19 mouse cellular contexts compared by ENCODE assay signal in genomic region chr14:121170321-121170720, GRCm38 (mm10).
A peak's percentile ranks its signal among the peaks of the same experiment; 100 is the strongest.
DNase-seq lines count a peak whose midpoint lies in the region; ATAC-seq and TF ChIP-seq lines count a peak whose summit lies in the region.
"Had no signal": no experiment of that assay in that cellular context is flagged by ENCODE, and none has a peak within 500 bp of the region (broad histone marks: within the 10 kb centered on the region; RNA-seq: fewer than 3 reads in every experiment).

No protein-coding gene starts in this region.

- H3K4me1 ChIP-seq in limb, embryonic 11.5 days (ENCODE audit: control insufficient read depth, insufficient read depth, low read length): peaks cover 35% of the 10 kb centered on the region

- H3K4me2 ChIP-seq in limb, embryonic 11.5 days (ENCODE audit: low read depth, severe bottlenecking): no peak overlapping the region
- H3K4me2 ChIP-seq: forebrain, embryonic 13.5 days; midbrain, embryonic 13.5 days had no signal

- DNase-seq in kidney, adult 9 months: peak; percentile 41
- no peak for DNase-seq in kidney, postnatal 10 days
- DNase-seq in Patski (ENCODE audit: low read depth, low spot score): no peak
- DNase-seq in limb, embryonic 11.5 days (ENCODE audit: low spot score): no peak
- DNase-seq in lung, postnatal 36 days: peak; percentile 65
- DNase-seq in frontal cortex, adult 2 months (ENCODE audit: extremely low spot score in 1 of 2, low spot score in 1 of 2): no peak
- DNase-seq: adrenal gland, postnatal 36 days; B cell, adult 2 months; cerebellum, adult 9-11 months; gastrocnemius, postnatal 25 days; heart, postnatal 36 days; kidney, adult 11 months; right cerebral cortex, postnatal 4 days; thymus, adult 18-20 months had no signal

- CTCF ChIA-PET in Patski (lab: Charles Lee): no interaction called here

- POLR2A ChIA-PET in Patski (lab: Charles Lee): no interaction called here

- H3K9me3 ChIP-seq in limb, embryonic 11.5 days (ENCODE audit: control insufficient read depth, low read length): no peaks in the 10 kb centered on the region
- H3K9me3 ChIP-seq: forebrain, embryonic 13.5 days; heart, embryonic 10.5 days; midbrain, embryonic 13.5 days had no signal

- H3K4me3 ChIP-seq in limb, embryonic 11.5 days (ENCODE audit: low read depth, low read length): no peak overlapping the region
- H3K4me3 ChIP-seq: forebrain, embryonic 13.5 days; heart, embryonic 10.5 days; midbrain, embryonic 13.5 days had no signal

- no peak overlapping the region for H3K9ac ChIP-seq in limb, embryonic 11.5 days (ENCODE audit: low read length)
- H3K9ac ChIP-seq: forebrain, embryonic 13.5 days; midbrain, embryonic 13.5 days had no signal

- peak; percentile 40 for ATAC-seq in Patski
- ATAC-seq in limb, embryonic 11.5 days (ENCODE audit: insufficient number of reproducible peaks, low FRiP score, low TSS enrichment, low read depth): no peak
- no peak for ATAC-seq in megakaryocyte progenitor cell, adult 5-6 weeks (replicated peaks; ENCODE audit: poor library complexity)
- ATAC-seq: forebrain, embryonic 13.5 days; hindbrain, embryonic 16.5 days; midbrain, embryonic 13.5 days had no signal

- no peaks in the 10 kb centered on the region for H3K36me3 ChIP-seq in limb, embryonic 11.5 days (ENCODE audit: control insufficient read depth, insufficient read depth, low read length)
- H3K36me3 ChIP-seq: midbrain, embryonic 13.5 days had no signal

- 80% methylated on average over 9 of the region's 9 CpGs for WGBS in limb, embryonic 11.5 days

- H3K27me3 ChIP-seq in Patski: no peaks in the 10 kb centered on the region
- no peaks in the 10 kb centered on the region for H3K27me3 ChIP-seq in limb, embryonic 11.5 days (ENCODE audit: control insufficient read depth, insufficient read depth, low read length)
- H3K27me3 ChIP-seq: forebrain, embryonic 13.5 days; midbrain, embryonic 13.5 days had no signal

- in situ Hi-C loops in Patski (cut with MboI; ENCODE audit: low pct_unique_long_range_greater_than_20kb): no loop called here

- no peak for TF ChIP-seq CTCF in Patski (IDR thresholded peaks at IDR 0.05)

- H3K27ac ChIP-seq in limb, embryonic 11.5 days (replicated peaks; ENCODE audit: low read depth, low read length): peak overlapping the region; percentile 45; the same call in 1 of the 2 replicates
- H3K27ac ChIP-seq: forebrain, embryonic 13.5 days; heart, embryonic 10.5 days; midbrain, embryonic 13.5 days had no signal

Comparison
In these comparisons a context has a peak if more than half of its experiments do, and no peak if none do; other contexts are left out.
1. DNase-seq: peak in kidney, adult 9 months (single experiment) and lung, postnatal 36 days (single experiment); none in kidney, postnatal 10 days (single experiment), Patski (single experiment), limb, embryonic 11.5 days (single experiment) and frontal cortex, adult 2 months (0 of 2).